Mouse (Mus musculus): ENCODE data around the gene Ryr1. TPM values are rescaled to one million over a fixed set of nuclear protein-coding genes. Genes with fewer than 3 reads are reported as not detected.

The Ryr1 gene
- polyA plus RNA-seq, 1 experiment, result 0.05 TPM

DNA sequence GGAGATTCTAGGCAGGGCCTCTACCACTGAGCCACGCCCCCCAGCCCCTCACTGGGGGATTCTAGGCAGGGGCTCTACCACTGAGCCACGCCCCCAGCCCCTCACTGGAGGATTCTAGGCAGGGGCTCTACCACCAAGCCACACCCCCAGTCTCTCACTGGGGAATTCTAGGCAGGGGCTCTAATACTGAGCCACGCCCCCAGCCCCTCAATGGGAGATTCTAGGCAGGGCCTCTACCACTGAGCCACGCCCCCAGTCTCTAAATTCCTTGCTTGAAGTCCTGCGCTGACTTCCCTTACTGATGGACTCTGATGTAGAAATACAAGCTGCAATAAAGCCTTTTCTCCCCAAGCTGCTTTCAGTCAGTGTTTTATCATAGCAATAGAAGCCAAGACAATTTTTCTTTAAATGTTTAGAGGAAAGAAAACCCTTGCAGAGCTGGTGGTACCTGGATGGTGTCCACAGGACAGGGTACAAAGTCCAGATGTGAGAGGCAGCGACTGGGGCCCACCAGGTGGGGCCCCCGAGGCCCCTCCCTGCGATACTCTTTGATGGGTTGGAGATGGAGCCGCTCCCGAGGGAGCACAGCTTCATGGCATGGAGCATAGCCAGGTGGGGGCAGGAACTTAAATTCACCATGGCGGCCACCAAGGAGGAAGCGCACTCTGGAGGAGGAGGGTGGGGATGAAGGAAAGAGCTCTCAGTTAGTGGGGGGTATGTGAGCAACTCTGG is 23.5 kb downstream of the Ryr1 start:
- WGBS, result 51% methylated on average over 12 of the region's 12 CpGs
- no peaks in the 10 kb centered on the region for H3K36me3 ChIP-seq (ENCODE audit: control insufficient read depth, insufficient read depth, low read length)
- no peak overlapping the region for H3K4me3 ChIP-seq (ENCODE audit: low read depth, low read length)
- no peaks in the 10 kb centered on the region for H3K27me3 ChIP-seq (ENCODE audit: control insufficient read depth, insufficient read depth, low read length)
- no peaks in the 10 kb centered on the region for H3K4me1 ChIP-seq (ENCODE audit: control insufficient read depth, insufficient read depth, insufficient read length, low read length)
- TF ChIP-seq CTCF (IDR thresholded peaks at IDR 0.05; ENCODE audit: extremely low read depth, insufficient read length, insufficient replicate concordance, low read depth, low read length), result no peak
- no peak for TF ChIP-seq POLR2A (IDR thresholded peaks at IDR 0.05; ENCODE audit: low read depth, low read length)
- no peak overlapping the region for H3K27ac ChIP-seq (ENCODE audit: insufficient read depth, low read depth, low read length)

DNA sequence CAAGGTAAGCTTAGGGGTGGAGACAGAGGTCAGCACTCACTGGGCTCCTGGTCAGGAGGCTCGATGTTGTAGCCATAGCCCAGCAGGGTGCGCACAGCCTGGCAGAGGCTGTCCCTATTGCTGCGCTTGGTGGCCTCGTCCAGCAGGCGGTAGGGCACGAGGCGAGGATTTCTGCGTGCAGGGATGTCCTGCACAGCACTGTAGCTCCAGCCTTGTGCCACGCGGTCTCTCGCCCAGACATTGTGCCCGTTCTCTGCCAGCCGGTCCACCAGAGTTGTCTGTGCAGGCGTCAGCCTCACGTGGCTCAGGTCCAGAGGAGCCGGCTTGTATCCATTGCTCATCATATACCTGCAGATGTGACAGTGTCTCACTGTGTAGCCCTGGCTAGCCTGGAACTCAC is 27.8 kb downstream of the Ryr1 start:
- WGBS, result 84% methylated on average over 16 of the region's 16 CpGs
- Histone ChIP-seq H3K27ac (ENCODE audit: insufficient read depth, low read depth, low read length) (no peak overlapping the region), H3K4me3 (ENCODE audit: low read depth, low read length) (no peak overlapping the region), H3K27me3 (ENCODE audit: control insufficient read depth, insufficient read depth, low read length) (no peaks in the 10 kb centered on the region), H3K36me3 (ENCODE audit: control insufficient read depth, insufficient read depth, low read length) (no peaks in the 10 kb centered on the region), H3K4me1 (ENCODE audit: control insufficient read depth, insufficient read depth, insufficient read length, low read length) (no peaks in the 10 kb centered on the region)
- TF ChIP-seq POLR2A (IDR thresholded peaks at IDR 0.05; ENCODE audit: low read depth, low read length) (no peak), CTCF (IDR thresholded peaks at IDR 0.05; ENCODE audit: extremely low read depth, insufficient read length, insufficient replicate concordance, low read depth, low read length) (no peak)

DNA sequence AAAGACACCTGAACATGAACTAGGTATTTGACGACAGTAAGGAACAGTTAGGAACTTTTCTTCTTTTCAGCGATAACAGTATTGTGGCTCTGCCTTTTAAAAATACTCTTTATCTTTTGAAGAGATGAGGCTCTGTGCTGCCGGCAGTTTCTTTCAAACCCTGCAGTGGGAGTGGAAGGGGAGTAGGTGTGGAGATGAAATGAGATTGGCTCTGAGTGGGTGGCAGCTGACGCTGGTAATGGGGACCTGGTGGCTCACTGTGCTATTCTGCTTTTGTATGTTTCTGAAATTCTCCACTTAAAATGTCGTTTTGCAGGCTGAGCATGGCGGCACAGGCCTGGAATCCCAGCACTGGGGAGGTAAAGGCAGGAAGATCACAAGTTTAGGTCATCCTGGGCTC is 36.2 kb downstream of the Ryr1 start:
- no peaks in the 10 kb centered on the region for H3K4me1 ChIP-seq (ENCODE audit: control insufficient read depth, insufficient read depth, insufficient read length, low read length)
- no peak overlapping the region for H3K4me3 ChIP-seq (ENCODE audit: low read depth, low read length)
- TF ChIP-seq CTCF (IDR thresholded peaks at IDR 0.05; ENCODE audit: extremely low read depth, insufficient read length, insufficient replicate concordance, low read depth, low read length) (no peak), POLR2A (IDR thresholded peaks at IDR 0.05; ENCODE audit: low read depth, low read length) (no peak)
- H3K27ac ChIP-seq (ENCODE audit: insufficient read depth, low read depth, low read length), result no peak overlapping the region
- no peaks in the 10 kb centered on the region for H3K27me3 ChIP-seq (ENCODE audit: control insufficient read depth, insufficient read depth, low read length)
- H3K36me3 ChIP-seq (ENCODE audit: control insufficient read depth, insufficient read depth, low read length), result no peaks in the 10 kb centered on the region
- WGBS, result 71% methylated on average over 6 of the region's 6 CpGs

DNA sequence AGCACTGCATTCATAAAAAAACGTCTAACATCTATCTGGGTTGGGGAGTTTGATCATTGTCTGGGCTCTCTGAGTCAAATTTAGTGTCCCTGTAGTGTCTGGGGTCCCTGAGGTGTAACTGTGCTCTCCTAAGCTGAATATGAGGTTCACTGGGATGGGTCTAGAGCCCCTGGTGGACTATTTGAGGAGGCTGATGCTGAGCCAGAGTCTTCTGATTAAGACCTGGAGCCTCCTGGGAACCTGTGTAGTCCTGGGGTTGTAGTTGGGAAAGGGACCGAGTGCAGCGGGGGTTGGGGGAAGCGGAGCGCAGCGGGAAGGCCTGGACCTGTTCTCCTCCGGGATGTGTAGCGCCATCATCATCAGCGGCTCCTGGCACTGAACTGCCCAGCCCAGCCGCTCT is 38.1 kb downstream of the Ryr1 start:
- Histone ChIP-seq H3K4me1 (ENCODE audit: control insufficient read depth, insufficient read depth, insufficient read length, low read length) (no peaks in the 10 kb centered on the region), H3K36me3 (ENCODE audit: control insufficient read depth, insufficient read depth, low read length) (no peaks in the 10 kb centered on the region), H3K4me3 (ENCODE audit: low read depth, low read length) (no peak overlapping the region), H3K27me3 (ENCODE audit: control insufficient read depth, insufficient read depth, low read length) (no peaks in the 10 kb centered on the region), H3K27ac (ENCODE audit: insufficient read depth, low read depth, low read length) (no peak overlapping the region)
- TF ChIP-seq POLR2A (IDR thresholded peaks at IDR 0.05; ENCODE audit: low read depth, low read length), result no peak
- no peak for TF ChIP-seq CTCF (IDR thresholded peaks at IDR 0.05; ENCODE audit: extremely low read depth, insufficient read length, insufficient replicate concordance, low read depth, low read length)
- WGBS, result 91% methylated on average over 10 of the region's 10 CpGs

DNA sequence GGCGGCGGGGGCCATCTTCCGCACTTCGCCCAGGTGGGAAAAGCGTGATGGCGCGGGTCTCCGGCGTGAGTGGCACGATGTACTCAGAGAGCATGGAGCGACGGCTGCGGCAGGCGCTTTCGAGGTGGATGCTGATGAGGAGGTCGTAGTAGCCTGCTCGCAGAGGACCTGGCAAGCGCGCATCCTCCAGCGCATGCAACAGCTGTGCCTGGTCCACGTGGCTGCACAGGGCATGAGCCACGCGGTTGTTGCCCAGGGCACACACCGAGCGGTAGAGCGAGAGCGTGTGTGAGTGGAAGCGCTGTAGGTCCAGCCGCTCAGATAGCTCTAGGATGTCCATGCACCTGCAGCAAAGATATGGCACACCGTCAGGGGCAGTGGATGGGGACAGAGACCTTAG is 39.0 kb downstream of the Ryr1 start:
- WGBS, result 87% methylated on average over 30 of the region's 30 CpGs

DNA sequence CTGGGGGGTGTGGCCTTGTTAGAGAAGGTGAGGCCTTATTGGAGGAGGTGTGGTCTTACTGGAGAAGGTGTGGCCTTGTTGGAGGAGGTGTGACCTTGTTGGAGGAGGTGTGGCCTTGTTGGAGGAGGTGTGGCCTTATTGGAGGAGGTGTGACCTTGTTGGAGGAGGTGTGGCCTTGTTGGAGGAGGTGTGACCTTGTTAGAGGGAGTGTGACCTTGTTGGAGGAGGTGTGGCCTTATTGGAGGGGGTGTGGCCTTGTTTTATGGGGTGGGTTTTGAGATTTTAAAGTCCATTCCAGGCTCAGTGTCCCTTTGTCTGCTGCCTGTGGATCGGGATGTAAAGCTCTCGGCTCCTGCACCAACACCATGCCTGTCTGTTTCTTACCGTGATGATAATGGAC is 40.6 kb downstream of the Ryr1 start:
- no peak overlapping the region for H3K4me3 ChIP-seq (ENCODE audit: low read depth, low read length)
- H3K4me1 ChIP-seq (ENCODE audit: control insufficient read depth, insufficient read depth, insufficient read length, low read length), result no peaks in the 10 kb centered on the region
- no peaks in the 10 kb centered on the region for H3K27me3 ChIP-seq (ENCODE audit: control insufficient read depth, insufficient read depth, low read length)
- no peak for TF ChIP-seq CTCF (IDR thresholded peaks at IDR 0.05; ENCODE audit: extremely low read depth, insufficient read length, insufficient replicate concordance, low read depth, low read length)
- TF ChIP-seq POLR2A (IDR thresholded peaks at IDR 0.05; ENCODE audit: low read depth, low read length), result no peak
- 92% methylated on average over 3 of the region's 3 CpGs for WGBS
- H3K36me3 ChIP-seq (ENCODE audit: control insufficient read depth, insufficient read depth, low read length), result no peaks in the 10 kb centered on the region
- H3K27ac ChIP-seq (ENCODE audit: insufficient read depth, low read depth, low read length), result no peak overlapping the region

More for the DNA sequence above, 39.0 kb downstream of the Ryr1 start:
- Histone ChIP-seq H3K4me1 (ENCODE audit: control insufficient read depth, insufficient read depth, insufficient read length, low read length) (no peaks in the 10 kb centered on the region), H3K4me3 (ENCODE audit: low read depth, low read length) (no peak overlapping the region), H3K36me3 (ENCODE audit: control insufficient read depth, insufficient read depth, low read length) (no peaks in the 10 kb centered on the region), H3K27ac (ENCODE audit: insufficient read depth, low read depth, low read length) (no peak overlapping the region), H3K27me3 (ENCODE audit: control insufficient read depth, insufficient read depth, low read length) (no peaks in the 10 kb centered on the region)
- TF ChIP-seq POLR2A (IDR thresholded peaks at IDR 0.05; ENCODE audit: low read depth, low read length) (no peak), CTCF (IDR thresholded peaks at IDR 0.05; ENCODE audit: extremely low read depth, insufficient read length, insufficient replicate concordance, low read depth, low read length) (no peak)

DNA sequence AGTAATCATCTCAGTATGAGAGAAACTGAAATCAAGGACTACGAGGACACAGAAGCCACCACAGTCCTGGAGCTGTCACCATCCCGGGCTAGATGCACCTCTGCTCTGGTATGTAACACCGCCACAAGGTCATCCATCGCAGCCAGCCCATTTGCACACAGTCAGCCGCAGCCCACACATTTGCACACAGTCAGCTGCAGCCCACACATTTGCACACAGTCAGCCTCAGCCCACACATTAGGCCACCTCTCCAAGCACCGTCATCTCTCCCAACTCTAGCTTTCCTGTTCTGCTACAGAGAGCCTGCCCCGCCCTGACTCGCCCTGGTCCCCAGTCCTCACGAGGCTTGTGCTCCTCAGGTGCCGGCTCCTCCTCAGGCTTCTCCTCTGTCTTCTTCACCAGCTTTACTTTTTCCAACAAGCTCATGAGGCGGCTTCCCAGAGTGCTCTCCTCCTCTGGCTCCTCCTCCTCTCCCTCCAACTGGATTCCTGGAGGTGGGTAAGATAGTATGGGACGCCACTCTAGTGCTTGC is 45.5 kb downstream of the Ryr1 start:
- H3K27ac ChIP-seq (ENCODE audit: insufficient read depth, low read depth, low read length), result no peak overlapping the region
- TF ChIP-seq POLR2A (IDR thresholded peaks at IDR 0.05; ENCODE audit: low read depth, low read length), result no peak
- no peak for TF ChIP-seq CTCF (IDR thresholded peaks at IDR 0.05; ENCODE audit: extremely low read depth, insufficient read length, insufficient replicate concordance, low read depth, low read length)
- no peaks in the 10 kb centered on the region for H3K36me3 ChIP-seq (ENCODE audit: control insufficient read depth, insufficient read depth, low read length)
- H3K4me3 ChIP-seq (ENCODE audit: low read depth, low read length), result no peak overlapping the region
- H3K4me1 ChIP-seq (ENCODE audit: control insufficient read depth, insufficient read depth, insufficient read length, low read length), result no peaks in the 10 kb centered on the region
- H3K27me3 ChIP-seq (ENCODE audit: control insufficient read depth, insufficient read depth, low read length), result no peaks in the 10 kb centered on the region
- 56% methylated on average over 12 of the region's 12 CpGs for WGBS
